Comparison of ENCODE assay signal across 8 mouse cellular contexts in genomic region chr1:89576985-89577384, GRCm38 (mm10).
DNase-seq lines count a peak whose midpoint lies in the region; ATAC-seq and TF ChIP-seq lines count a peak whose summit lies in the region.

No protein-coding gene starts in this region.

- no peak overlapping the region for H3K9ac ChIP-seq in lung, embryonic 14.5 days
- H3K9ac ChIP-seq in intestine, embryonic 15.5 days, result 0 out of 2 replicates have a peak overlapping the region, but pooled peaks have one; percentile 23
- H3K9ac ChIP-seq in limb, embryonic 12.5 days (replicated peaks), result no peak overlapping the region
- peak overlapping the region; percentile 70 for H3K9ac ChIP-seq in neural tube, embryonic 13.5 days

- H3K27ac ChIP-seq in lung, embryonic 14.5 days (ENCODE audit: low read depth), result peak overlapping the region; percentile 48; the same call in 1 of the 2 replicates
- peak overlapping the region; percentile 81 for H3K27ac ChIP-seq in intestine, embryonic 15.5 days
- peak overlapping the region; percentile 85 for H3K27ac ChIP-seq in limb, embryonic 12.5 days
- peak overlapping the region; percentile 99 for H3K27ac ChIP-seq in neural tube, embryonic 13.5 days (replicated peaks)

- no peak for TF ChIP-seq CTCF in lung, embryonic 14.5 days (IDR thresholded peaks at IDR 0.05; ENCODE audit: low read depth)
- no peak for TF ChIP-seq CTCF in lung, adult 2 months (IDR thresholded peaks at IDR 0.05; ENCODE audit: insufficient read depth, low read length)

- no peak overlapping the region for H3K4me3 ChIP-seq in lung, embryonic 14.5 days (ENCODE audit: low read depth, low read length)
- no peak overlapping the region for H3K4me3 ChIP-seq in lung, adult 2 months (replicated peaks; ENCODE audit: extremely low read depth, low read depth, low read length)
- no peak overlapping the region for H3K4me3 ChIP-seq in intestine, embryonic 15.5 days (replicated peaks)
- peak overlapping the region; percentile 26 for H3K4me3 ChIP-seq in limb, embryonic 12.5 days (replicated peaks)
- H3K4me3 ChIP-seq in neural tube, embryonic 13.5 days, result peak overlapping the region; percentile 26

- H3K4me1 ChIP-seq in lung, embryonic 14.5 days (ENCODE audit: insufficient read depth), result peaks cover 7% of the 10 kb centered on the region
- H3K4me1 ChIP-seq in lung, adult 2 months (ENCODE audit: control insufficient read depth, insufficient read depth, low read length), result peaks cover 26% of the 10 kb centered on the region
- H3K4me1 ChIP-seq in intestine, embryonic 15.5 days (replicated peaks), result peaks cover 40% of the 10 kb centered on the region
- peaks cover 42% of the 10 kb centered on the region for H3K4me1 ChIP-seq in limb, embryonic 12.5 days (replicated peaks)
- peaks cover 78% of the 10 kb centered on the region for H3K4me1 ChIP-seq in neural tube, embryonic 13.5 days (replicated peaks)

- no peaks in the 10 kb centered on the region for H3K9me3 ChIP-seq in lung, embryonic 14.5 days (ENCODE audit: low read depth, low read length)
- H3K9me3 ChIP-seq in intestine, embryonic 15.5 days, result no peaks in the 10 kb centered on the region
- H3K9me3 ChIP-seq in limb, embryonic 12.5 days, result no peaks in the 10 kb centered on the region
- no peaks in the 10 kb centered on the region for H3K9me3 ChIP-seq in neural tube, embryonic 13.5 days

- DNase-seq in lung, embryonic 14.5 days, result peak; percentile 88
- DNase-seq in lung, adult 2 months, result no peak
- DNase-seq in embryo, embryonic 10.5 days (ENCODE audit: low spot score), result peak; percentile 84
- peak; percentile 37 for DNase-seq in gastrocnemius, postnatal 10 days
- no peak for DNase-seq in spleen, postnatal 4 days (ENCODE audit: low spot score in 2 of 2)

- no peak for TF ChIP-seq POLR2A in lung, adult 2 months (IDR thresholded peaks at IDR 0.05; ENCODE audit: borderline replicate concordance, extremely low read depth, low read depth, low read length)

- ATAC-seq in lung, embryonic 14.5 days (ENCODE audit: insufficient read depth), result peak; percentile 79; the same call in 1 of the 2 replicates
- peak; percentile 51 for ATAC-seq in intestine, embryonic 15.5 days
- ATAC-seq in limb, embryonic 12.5 days (ENCODE audit: insufficient number of reproducible peaks, insufficient read depth, low FRiP score, low TSS enrichment, low read depth), result no peak
- ATAC-seq in neural tube, embryonic 13.5 days (ENCODE audit: low read depth), result peak; percentile 66

- WGBS in lung, embryonic 14.5 days, result 11% methylated on average over 4 of the region's 4 CpGs
- 13% methylated on average over 4 of the region's 4 CpGs for WGBS in lung, adult 2 months
- 17% methylated on average over 4 of the region's 4 CpGs for WGBS in intestine, embryonic 15.5 days
- 25% methylated on average over 4 of the region's 4 CpGs for WGBS in limb, embryonic 12.5 days
- WGBS in neural tube, embryonic 13.5 days, result 11% methylated on average over 4 of the region's 4 CpGs

- peak overlapping the region; percentile 38; the same call in 1 of the 2 replicates for H3K4me2 ChIP-seq in lung, embryonic 14.5 days
- peak overlapping the region; percentile 48 for H3K4me2 ChIP-seq in intestine, embryonic 15.5 days (replicated peaks)
- H3K4me2 ChIP-seq in limb, embryonic 12.5 days, result peak overlapping the region; percentile 53
- peak overlapping the region; percentile 57 for H3K4me2 ChIP-seq in neural tube, embryonic 13.5 days

- H3K36me3 ChIP-seq in lung, embryonic 14.5 days (ENCODE audit: insufficient read depth), result no peaks in the 10 kb centered on the region
- no peaks in the 10 kb centered on the region for H3K36me3 ChIP-seq in intestine, embryonic 15.5 days
- H3K36me3 ChIP-seq in limb, embryonic 12.5 days, result no peaks in the 10 kb centered on the region
- no peaks in the 10 kb centered on the region for H3K36me3 ChIP-seq in neural tube, embryonic 13.5 days

- H3K27me3 ChIP-seq in lung, embryonic 14.5 days (ENCODE audit: insufficient read depth, low read length), result peaks cover 15% of the 10 kb centered on the region; the same call in 1 of the 2 replicates
- H3K27me3 ChIP-seq in intestine, embryonic 15.5 days (replicated peaks), result peaks cover 8% of the 10 kb centered on the region; the same call in 1 of the 2 replicates
- H3K27me3 ChIP-seq in limb, embryonic 12.5 days, result peaks cover 20% of the 10 kb centered on the region
- H3K27me3 ChIP-seq in neural tube, embryonic 13.5 days, result no peaks in the 10 kb centered on the region

Comparison
In these comparisons a context has a peak if more than half of its experiments do, and no peak if none do; other contexts are left out.
1. DNase-seq: peak in lung, embryonic 14.5 days (single experiment), embryo, embryonic 10.5 days (single experiment) and gastrocnemius, postnatal 10 days (single experiment); none in lung, adult 2 months (single experiment) and spleen, postnatal 4 days (0 of 2).
2. H3K27ac ChIP-seq: peak in every context shown above with its lines; median percentile 99 in neural tube, embryonic 13.5 days; 85 in limb, embryonic 12.5 days; 81 in intestine, embryonic 15.5 days; 48 in lung, embryonic 14.5 days.
3. H3K4me3 ChIP-seq: peak in limb, embryonic 12.5 days (single experiment) and neural tube, embryonic 13.5 days (single experiment); none in lung, embryonic 14.5 days (single experiment), lung, adult 2 months (single experiment) and intestine, embryonic 15.5 days (single experiment).
4. H3K9ac ChIP-seq: peak in intestine, embryonic 15.5 days (single experiment) and neural tube, embryonic 13.5 days (single experiment); none in lung, embryonic 14.5 days (single experiment) and limb, embryonic 12.5 days (single experiment).
5. Peak in every context shown above with its lines, with median percentiles within 50 percentile points of each other: H3K4me2 ChIP-seq.